Mouse (Mus musculus): Measurements from ENCODE around the gene Apol7a. TPM values are rescaled to one million over a fixed set of nuclear protein-coding genes. Genes with fewer than 3 reads are reported as not detected.
A peak's percentile ranks its signal among the peaks of the same experiment; 100 is the strongest.
"Not testable (repeated sequence)": the region's sequence is repeated elsewhere in the genome, so short reads cannot be mapped to it uniquely, and the experiment has no call there.

Apol7a gene
- under 1 TPM; 0.69 to 0.86 TPM for total RNA-seq (2021)
- long read RNA-seq, experiment 1, partial matches to known transcripts: 0 of 2 reads
- long read RNA-seq, experiment 1, other reads (novel, unspliced or antisense): 2 of 2 reads
- long read RNA-seq, experiment 2: 0 reads

GRCm38 (mm10) chr15:77399027-77399426 lies at the start of gene Apol7a:
Apol7a (minus strand) TSS chr15:77399110.
- DNase-seq (ENCODE audit: low spot score in 2 of 2): not testable (repeated sequence)

DNA sequence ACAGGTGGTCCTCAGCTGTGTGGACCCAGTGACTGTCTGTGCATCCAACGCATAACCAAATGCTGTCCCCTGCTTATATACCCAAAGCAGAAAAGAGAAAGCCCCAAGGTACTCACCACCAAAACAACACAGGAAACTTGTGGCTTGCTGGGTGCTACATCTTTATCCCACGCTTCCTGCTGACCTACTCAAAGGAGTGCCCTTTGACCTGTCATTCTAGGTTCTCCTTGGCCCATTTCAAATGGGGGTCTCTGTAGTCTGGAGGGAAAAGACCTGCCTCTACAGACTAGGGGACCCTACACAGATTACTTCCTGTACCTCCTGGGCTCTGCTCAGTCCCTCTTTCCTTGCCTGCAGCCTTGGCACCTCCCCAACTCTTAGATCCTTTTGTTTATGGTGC lies 48.5 kb upstream of the Apol7a start, which contains the start of gene Apol7b:
Apol7b (minus strand) TSS at position 101 of the 400 bp plus-strand sequence.
- not testable (repeated sequence) for DNase-seq (ENCODE audit: low spot score in 2 of 2)

DNA sequence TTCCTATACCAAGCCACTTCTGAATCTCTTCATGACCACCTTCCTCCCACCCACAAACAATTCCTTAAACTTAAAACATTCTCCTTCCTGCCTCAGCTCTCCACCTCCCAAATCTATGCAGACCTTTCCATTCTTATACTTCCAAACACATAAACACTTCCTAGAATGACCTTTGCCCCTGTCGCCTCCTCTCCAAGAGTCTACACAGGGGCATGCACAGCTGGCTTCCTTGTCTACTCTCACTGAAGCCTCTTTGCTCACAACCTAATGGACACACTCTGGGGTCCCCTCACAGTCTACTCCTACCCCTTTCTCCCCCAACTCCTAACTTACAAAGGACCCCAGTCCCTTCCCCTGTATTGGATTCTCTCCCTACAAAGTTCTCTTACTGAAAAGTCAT lies 46.8 kb upstream of the Apol7a start:
- DNase-seq (ENCODE audit: low spot score in 2 of 2): not testable (repeated sequence)

DNA sequence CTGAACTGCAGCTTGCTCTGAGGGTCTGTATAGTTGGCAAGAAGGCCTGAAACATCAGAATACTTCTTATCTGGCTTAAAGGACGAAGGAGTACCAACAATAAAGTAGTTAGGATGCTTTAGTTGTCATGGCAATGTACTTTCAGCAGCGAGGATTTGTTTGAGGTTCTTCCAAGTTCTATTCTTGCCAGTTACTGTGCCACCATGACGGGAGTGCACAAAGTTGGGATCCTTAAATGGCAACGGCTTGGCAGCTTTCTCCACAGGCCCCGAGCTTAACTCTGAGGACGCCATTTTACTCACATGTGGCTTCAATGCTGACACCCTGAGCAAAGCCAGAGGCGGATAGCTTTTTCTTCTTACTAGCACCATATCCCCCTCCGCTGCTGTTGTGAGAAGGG lies 45.8 kb upstream of the Apol7a start:
- not testable (repeated sequence) for DNase-seq (ENCODE audit: low spot score in 2 of 2)

DNA sequence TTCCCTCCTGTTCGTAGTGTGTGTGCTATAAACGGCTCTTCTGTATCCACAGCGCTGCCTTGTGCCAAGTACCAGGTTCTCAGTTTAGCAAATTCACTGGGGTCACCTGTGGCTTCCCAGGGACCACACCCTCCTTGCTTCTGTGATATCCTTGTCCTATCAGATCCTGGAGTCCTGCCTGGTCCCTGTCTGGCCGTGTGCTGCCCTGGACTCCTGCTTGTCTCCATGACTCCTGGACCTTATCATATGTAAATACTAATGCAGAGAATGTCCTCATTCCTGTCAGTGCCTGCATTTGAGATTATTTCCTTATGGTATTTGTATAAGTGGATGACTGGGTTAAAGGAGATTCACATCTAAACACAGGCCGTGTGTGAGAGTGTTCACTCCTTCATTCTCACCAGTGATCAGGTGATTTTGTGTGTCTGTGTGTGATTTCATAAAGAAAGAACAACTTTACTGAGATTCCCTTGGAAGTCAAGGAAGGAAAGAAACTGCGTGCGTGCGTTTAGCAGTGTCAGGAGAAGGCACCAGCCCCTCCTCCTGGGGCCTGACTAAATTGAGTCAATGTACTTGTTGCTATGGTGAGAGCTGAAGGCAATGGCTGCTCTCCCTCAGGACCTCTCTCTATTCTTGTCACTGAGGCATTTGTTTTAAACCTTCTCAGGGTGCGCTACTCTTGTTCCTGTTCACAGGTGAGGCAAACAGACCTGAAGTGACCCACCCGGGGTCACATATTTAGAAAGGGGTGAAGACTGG lies 30.0 kb upstream of the Apol7a start:
- DNase-seq (ENCODE audit: low spot score in 2 of 2): not testable (repeated sequence)

DNA sequence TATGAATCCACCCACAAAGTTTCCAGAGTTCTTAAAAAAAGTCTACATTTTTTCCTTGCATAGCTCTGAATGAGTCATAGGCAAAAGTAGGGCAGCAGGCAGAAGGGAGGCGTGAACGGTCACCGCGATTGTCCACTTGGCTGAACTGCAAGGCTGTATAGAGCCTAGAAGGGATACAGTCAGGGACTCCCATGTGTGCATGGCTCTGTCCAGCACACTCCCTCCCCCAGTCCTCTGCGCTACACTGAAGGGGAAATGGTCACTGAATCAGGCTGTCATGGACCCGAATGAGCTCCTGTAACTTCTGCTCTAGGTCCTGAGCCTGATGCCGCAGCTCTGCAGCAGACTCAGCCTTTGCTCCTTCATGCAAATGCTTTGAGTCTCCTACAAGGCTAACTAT lies 24.0 kb upstream of the Apol7a start:
- DNase-seq (ENCODE audit: low spot score in 2 of 2): not testable (repeated sequence)

GRCm38 (mm10) chr15:77419657-77420056 lies 20.7 kb upstream of the Apol7a start:
- not testable (repeated sequence) for DNase-seq (ENCODE audit: low spot score in 2 of 2)

DNA sequence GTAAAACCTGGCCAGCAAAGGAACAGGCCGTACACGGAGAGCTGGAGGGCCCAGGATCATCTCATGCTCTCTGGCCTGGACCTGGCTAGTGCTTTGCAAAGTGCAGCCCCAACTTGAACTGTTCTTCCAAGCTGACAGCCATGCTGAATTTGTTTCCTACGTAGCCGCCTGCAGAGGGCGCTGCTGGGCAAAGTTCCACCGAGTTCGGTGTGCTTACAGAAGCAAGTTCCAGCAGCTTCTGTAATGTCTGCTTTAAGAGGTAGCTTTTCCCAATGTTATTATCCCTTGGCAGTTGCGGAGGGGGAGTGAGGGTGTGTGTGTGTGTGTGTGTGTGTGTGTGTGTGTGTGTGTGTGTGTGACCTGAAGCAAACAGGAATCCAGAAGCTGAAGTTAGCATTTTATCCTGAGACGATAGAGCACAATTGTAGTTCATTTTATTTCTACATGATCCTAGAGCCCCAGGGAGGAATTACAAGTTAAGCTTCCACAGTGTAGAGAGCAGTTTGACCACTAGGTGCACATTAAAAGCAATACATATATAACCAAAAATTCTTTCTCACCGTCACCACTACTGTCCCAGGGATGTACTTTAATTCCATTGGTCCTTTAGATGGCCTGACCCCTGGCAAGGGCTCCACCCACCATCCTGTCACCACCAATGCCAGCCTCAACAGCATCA lies 17.9 kb upstream of the Apol7a start:
- DNase-seq (ENCODE audit: low spot score in 2 of 2): not testable (repeated sequence)

- DNase-seq (ENCODE audit: low spot score in 2 of 2): not testable (repeated sequence)
Observed at GRCm38 (mm10) chr15:77415653-77416052, 16.7 kb upstream of the Apol7a start.

- DNase-seq (ENCODE audit: low spot score in 2 of 2): not testable (repeated sequence)
Observed at GRCm38 (mm10) chr15:77412695-77413094, 13.8 kb upstream of the Apol7a start.

DNA sequence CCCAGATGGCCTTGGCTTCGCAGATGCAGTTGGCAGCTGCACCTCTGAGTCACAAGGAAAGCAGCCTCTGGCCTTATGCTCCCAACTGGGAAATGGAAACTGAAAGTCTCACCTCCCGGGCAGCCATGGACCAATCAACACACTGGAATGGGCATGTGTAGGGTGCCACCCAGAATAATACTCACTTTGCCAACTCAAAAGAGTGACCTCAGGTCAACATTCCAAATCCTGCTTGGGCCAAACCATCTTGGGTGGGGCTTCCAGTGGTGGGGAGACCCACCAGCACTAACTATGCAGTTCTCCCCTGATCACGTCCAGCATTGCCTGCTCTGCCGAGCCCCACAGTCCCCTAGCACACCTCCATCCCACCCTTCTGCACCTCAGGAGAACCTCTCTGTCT lies 12.1 kb upstream of the Apol7a start, which contains the start of gene Apol9a:
Apol9a (minus strand) TSS at position 101 of the 400 bp plus-strand sequence.
- not testable (repeated sequence) for DNase-seq (ENCODE audit: low spot score in 2 of 2)

GRCm38 (mm10) chr15:77406370-77406769 lies 7.5 kb upstream of the Apol7a start:
- not testable (repeated sequence) for DNase-seq (ENCODE audit: low spot score in 2 of 2)

DNA sequence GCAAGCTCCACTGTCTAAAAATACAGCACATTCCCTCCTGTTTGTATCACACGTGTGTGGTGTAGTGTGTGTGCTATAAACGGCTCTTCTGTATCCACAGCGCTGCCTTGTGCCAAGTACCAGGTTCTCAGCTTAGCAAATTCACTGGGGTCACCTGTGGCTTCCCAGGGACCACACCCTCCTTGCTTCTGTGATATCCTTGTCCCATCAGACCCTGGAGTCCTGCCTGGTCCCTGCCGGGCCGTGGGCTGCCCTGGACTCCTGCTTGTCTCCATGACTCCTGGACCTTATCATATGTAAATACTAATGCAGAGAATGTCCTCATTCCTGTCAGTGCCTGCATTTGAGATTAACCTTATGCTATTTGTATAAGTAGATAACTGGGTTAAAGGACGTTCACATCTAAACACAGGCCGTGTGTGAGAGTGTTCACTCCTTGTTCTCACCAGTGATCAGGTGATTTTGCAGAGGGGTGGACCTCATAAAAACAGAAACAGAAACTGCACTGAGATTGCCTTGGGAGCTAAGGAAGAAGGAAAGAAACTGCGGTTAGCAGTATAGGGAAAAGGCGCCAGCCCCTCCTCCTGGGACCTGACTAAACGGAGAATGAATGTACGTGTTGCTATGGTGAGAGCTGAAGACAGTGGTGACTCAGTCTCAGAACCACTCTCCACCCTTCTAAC lies 1.3 kb downstream of the Apol7a start:
- peak in 1 of 2 experiments; percentile 55 for DNase-seq (ENCODE audit: low spot score in 2 of 2)

DNA sequence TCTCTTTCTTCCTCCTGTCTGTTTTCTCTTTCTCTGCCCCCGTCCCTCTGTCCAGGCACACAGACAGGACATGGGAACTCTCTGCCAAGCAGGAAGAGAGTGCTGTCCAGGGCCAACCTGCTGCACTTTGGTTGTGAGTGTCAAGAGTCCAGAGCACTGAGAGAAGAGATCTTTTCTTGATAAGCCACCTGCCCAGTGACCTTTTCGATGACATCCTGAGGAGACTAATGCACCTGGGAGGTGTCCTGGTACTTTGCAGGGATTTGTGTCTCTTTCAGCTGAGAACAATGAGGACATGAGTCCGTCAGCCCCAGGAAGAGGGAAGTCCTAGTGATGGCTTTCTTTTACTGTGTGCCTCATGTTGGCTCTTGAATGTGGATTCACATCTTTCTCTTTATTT lies 5.1 kb downstream of the Apol7a start:
- not testable (repeated sequence) for DNase-seq (ENCODE audit: low spot score in 2 of 2)

GRCm38 (mm10) chr15:77387462-77387861 lies 11.4 kb downstream of the Apol7a start:
- DNase-seq (ENCODE audit: low spot score in 2 of 2): no peak

DNA sequence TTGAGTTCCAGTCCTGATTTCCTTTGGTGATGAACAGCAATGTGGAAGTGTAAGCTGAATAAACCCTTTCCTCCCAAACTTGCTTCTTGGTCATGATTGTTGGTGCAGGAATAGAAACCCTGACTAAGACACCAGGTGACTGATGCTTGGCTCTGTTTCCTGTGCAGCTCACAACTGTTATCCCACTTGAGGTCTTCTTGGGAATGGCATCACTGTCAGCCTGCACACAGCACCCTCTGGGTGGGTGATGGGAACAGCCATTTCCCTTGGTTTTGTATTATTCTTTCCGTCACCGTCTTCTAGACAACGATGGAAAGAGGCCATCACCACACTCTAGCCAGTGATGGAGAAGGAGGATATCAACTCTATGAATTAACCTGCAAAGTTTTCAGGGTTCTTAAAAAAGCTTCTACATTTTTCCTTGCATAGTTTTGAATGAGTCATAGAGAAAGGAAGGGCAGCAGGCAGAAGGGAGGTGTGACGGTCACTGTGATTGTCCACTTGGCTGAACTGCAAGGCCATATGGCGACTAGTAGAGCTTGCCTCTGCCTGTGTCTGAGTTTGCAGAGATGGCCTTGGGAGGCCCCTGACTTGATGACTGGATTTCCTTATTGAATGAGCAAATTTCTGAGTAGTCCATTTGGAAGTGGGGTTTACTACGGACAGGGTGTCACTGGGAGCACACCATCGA lies 14.4 kb downstream of the Apol7a start:
- no peak for DNase-seq (ENCODE audit: low spot score in 2 of 2)

- DNase-seq (ENCODE audit: low spot score in 2 of 2): no peak
Observed at GRCm38 (mm10) chr15:77382880-77383279, 16.0 kb downstream of the Apol7a start.

DNA sequence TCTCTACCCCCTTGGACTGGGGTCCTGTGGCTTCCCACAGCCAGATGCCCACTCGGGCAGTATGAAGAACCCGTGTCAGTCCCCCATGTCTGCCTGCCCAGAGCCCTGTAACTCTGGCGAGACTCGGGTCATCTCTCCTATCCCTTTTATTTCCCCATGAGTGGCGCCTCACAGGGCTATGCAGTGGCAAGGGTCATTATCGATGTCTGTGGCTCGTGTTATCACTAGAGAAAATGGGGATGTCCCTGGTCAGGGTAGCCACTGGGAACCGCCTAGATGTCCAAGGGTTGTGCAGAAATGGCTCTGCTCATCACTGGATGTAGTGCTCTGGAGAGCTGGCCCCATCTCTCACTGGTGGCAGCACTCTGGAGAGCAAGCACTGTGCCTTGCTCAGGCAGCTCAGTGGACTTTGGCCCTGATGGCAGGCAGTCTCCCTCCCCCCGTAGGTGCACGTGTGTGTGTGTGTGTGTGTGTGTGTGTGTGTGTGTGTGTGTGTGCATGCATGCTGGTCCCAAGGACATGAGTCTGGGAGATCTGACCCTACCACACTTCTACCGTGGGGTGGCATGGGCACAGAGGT lies 16.5 kb downstream of the Apol7a start:
- no peak for DNase-seq (ENCODE audit: low spot score in 2 of 2)

GRCm38 (mm10) chr15:77381481-77381880 lies 17.4 kb downstream of the Apol7a start:
- DNase-seq (ENCODE audit: low spot score in 2 of 2): no peak

DNA sequence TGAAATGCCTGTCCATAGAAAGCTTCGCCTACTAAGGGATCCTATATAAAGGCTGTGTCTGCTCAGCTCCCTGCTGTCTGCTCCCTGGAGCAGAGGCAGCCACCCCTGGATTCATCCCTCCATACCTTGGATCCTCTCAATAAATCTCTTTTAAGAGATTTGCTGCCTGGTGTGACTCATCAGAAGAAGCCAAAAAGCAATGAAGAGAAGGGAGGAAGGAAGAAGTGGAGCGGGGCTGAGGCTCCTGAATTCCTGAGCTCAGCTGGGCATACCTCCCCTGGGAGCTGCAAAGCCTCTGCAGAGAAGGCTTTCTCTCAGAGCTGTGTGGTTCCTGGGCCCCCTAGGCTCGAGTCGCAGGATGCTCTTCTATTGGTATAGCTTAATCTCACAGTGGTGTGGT lies 19.0 kb downstream of the Apol7a start:
- no peak for DNase-seq (ENCODE audit: low spot score in 2 of 2)

Measured in gastrocnemius, postnatal 4 days (tissue).